Mouse (Mus musculus) urinary bladder, postnatal 10 days (tissue): Measurements from ENCODE around the gene Zfp839.
A peak's percentile ranks its signal among the peaks of the same experiment; 100 is the strongest.

Source experiments
- DNase-seq: peaks from one replicate; pipeline ENCODE4 v3.0.0; 2022; ENCODE audit warnings: low spot score

Gene Zfp839

DNA sequence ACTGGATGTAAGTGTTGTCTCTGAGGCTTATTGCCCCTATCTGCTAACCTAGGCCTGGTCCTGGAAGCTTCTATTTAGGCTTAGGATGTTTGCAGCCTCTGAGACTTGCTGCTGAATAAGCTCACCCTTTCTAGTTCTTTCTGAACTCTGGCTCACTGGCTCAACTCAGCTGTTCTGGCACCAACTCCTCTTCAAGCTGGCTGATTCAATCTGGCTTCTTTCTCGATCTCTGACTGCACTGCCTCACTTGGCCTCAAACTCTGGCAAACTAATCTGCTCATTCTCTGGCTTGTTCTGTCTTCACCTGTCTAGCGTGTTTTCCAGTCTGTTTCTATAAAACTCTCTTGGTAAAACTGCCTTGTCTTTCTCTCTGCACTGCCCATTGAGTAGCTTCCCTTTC lies 25.3 kb downstream of the Zfp839 start:
- DNase-seq = no peak

DNA sequence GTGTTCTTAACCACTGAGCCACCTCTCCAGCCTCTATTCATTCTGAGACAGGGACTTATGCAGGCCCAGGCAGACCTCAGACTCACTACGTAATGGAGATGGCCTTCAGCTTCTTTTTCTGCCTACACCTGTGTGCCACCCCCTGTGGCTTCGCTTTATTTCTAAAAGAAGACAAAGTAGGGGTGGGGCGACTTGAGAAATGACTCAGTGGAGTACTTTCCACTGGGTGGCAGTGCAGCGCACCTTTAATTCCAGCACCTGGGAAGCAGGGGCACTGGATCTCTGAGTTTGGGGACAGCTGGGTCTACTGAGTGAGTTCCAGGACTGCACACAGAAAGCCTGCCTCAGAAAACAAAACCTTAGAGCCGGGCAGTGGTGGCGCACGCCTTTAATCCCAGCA lies 32.2 kb downstream of the Zfp839 start:
- DNase-seq = no peak

DNA sequence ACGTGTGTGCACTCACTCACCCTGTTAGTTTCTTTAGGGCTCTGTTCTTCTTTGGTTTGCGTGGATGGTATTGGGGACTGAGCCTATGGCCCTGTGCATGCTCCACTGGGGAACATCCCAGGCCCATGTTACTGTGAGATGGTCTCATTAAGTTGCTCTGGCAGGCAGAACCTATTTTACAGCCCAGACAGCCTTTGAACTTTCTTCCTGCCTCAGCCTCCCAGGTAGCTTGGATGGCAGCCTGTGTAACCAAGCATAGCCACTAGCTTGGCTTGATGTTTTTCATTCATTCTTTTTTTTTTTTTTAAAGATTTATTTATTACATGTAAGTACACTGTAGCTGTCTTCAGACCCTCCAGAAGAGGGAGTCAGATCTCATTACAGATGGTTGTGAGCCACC lies 35.2 kb downstream of the Zfp839 start:
- DNase-seq = no peak

DNA sequence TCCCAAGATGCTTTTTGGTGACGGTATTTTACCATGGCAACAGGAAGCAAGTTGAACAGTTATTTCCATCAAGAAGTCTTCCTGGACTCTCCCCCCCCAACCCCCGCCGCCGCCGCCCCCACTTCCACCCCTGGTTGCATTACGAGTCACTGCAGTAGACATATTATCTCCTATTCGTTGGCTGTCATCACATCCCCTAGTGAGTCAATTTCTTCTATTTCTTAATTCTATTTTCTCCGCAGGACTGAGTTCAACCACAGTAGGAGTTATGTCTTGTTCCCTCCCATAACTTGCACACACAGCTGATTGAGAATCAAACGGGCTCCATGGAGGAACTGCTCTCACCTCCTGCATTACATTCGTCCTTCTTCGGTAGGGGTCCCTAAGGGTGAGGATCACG lies 38.1 kb downstream of the Zfp839 start:
- DNase-seq = no peak

DNA sequence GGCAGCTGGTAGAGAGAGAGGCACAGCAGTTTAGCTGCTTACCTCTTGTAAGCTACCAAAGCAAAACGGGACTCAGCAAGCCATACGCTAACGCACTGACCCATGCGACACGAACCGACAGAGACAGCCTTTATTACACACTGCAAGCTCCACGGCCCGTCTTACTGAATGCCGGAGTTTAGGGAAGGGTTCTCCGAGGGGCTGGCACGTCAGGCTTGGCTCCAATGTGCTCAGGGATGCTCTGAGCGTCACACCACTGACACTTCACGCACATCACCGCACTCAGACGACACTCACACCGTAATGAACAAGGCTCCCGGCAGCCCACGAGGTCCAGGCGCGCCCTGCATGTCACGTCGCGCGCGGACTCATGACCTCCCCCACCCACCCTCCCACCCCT lies 38.6 kb downstream of the Zfp839 start:
- no peak for DNase-seq

DNA sequence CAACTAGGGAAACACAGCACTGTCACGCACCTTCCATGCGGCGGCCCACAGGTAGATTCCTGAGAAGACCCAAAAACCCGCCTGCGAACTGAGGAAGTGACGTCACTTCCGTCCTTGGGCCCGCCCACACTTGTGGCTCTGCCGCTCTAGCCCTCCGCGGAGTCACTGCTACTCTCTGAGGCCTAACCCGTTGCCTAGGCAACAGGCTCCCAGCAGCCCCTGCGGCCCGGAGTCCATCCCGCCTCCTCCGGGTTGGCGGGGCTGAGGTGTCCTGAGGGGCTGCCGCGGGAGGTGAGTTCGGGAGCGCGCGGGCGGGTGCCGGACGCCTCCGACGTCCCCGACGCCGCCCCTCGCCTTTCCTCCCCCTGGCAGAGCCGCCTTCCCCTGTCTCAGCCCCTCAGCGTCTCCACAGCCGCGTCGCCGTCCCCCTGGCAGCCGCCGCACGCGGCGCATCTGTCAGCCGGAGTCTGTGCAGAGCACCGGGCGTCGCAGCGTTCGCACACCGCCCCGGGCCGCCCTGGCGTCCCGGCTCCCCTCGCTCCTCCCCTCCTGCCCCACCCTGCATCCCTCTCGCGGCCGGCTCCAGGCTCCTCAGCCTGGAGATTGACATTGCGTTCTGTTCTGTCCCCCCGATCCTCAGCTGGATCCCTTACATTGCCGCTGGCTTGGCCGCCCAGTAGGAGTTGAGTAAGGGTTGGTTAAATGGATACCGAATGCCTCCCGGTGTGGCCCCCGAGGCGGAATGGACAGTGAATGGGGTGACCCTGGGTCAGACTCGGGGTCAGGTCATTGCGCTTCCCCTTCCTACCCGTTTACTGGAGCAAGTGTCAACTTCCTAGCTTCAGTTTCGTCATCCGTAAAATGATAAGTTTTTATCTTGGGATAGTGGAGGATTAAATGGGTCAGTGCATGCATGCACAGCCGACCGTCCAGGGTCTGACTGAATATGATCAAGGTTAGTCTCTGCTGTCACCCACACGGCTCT lies 39.3 kb downstream of the Zfp839 start, which contains the start of the genes Cinp and Tecpr2:
Gene Cinp, minus strand, starts transcription at position 110 of the 985 bp plus-strand sequence.
Gene Tecpr2, plus strand, starts transcription at position 229 of the 985 bp plus-strand sequence.
- peak; percentile 83 for DNase-seq

DNA sequence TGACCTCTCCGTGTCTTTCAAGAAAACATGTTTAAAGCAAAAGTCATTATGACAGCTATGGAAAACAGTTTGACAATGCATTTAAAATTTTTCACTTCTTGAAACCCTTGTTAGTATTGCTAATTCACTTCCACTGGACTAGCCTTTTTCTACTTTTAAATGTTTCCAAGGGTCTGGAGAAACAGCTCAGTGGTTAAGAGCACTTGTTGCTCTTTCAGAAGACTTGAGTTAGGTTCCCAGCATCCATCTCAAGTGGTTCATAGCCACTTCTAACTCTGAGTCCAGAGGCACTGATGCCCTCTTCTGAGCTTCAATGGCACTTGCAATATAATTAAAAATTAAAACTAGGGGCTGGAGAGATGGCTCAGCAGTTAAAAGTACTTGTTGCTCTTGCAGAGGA lies 41.8 kb downstream of the Zfp839 start:
- DNase-seq = no peak

DNA sequence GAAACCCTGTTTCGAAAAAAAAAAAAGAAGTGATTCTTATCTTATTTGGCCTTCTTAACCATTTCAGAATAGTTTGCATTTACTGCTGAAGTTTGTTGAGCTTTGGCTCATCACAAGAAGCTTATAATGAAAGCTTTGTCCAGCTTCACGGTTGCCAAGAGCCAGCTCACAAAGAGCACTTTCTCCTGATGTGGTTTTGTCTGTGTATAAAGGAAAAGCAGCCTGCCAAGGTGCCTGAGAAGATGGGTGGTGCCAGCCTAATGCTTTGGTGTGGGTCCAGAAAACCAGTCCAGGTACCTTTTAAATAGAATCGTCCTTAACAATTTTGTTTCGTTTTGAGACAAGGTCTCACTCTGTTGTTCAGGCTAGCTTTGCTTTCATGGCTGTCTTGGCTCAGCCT lies 52.1 kb downstream of the Zfp839 start:
- no peak for DNase-seq

DNA sequence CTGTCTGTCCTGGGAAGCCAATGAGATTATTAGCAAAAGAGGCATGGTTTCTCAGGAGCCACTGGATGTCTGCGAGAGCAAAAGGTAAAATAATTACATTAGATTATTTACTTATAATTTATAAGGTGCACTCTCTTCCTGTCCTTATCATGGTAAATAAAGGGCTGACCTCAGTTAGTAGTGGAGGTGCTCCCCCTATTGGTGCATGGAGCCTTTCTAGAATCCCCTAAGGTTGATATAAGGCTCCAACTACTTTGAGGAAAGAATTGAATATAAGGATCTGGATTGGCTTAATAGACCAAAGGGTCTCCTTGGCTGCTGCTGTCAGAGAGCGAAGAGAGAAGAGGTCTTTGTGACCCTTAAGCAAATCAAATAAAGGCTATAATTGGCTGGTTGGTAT lies 53.5 kb downstream of the Zfp839 start:
- no peak for DNase-seq

DNA sequence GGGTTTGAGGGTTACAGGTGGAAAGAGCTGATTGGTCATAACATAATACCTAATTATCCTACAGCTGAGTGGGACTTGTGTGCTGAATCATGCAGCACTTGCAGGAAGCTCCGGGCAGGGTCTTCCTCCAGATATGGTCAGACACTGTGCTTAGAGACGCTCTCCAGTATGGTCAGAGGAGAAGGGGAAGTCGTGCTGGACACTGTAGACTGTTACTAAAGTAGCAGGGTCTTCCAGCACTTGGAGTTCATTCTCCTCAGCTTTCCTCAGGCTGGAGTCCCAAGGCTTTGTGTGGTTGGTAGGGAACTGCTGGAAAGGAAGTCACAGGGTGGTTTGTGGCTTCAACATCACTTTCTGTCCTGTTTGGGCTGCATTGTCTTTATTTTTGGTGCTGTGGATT lies 57.8 kb downstream of the Zfp839 start:
- DNase-seq = no peak

DNA sequence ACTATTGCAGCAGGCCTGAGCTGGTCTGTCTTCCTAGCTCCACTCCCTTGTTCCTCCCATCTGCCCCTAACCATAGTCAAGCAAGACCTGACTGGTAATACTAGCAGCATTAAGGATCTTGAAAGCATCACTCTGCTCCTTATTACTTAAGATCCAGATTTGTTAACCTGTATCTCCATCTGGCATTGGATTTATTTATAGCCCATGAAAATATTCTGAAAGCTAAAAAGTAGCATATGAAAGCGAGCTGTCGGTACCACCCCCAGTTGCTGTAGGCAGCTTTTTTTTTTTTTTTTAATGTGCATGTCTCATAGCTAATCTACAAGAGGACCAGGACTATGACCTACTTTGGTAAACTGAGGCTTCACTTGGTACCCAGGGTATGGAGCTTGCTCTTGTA lies 59.9 kb downstream of the Zfp839 start:
- no peak for DNase-seq

DNA sequence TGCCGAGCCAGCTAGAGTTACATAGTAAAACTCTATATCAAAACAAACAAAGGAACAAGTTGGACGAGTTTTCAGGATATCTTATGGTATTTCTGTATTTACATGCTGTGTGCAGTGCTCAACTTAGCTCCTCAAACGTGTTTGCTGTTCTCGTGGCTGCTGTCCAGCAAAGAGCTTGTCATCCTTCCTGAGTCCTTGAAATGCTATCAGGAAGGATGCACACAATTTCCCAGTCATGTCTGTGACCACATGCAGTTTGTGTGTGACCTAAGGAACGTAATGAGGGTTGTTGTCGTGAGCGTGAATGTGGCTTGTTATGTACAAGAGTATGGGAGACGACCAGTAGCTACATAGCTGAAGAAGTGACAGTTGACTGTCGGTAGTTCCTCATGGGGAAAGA lies 65.7 kb downstream of the Zfp839 start:
- no peak for DNase-seq
